22 mouse cellular contexts compared by ENCODE assay signal in the genomic region with DNA sequence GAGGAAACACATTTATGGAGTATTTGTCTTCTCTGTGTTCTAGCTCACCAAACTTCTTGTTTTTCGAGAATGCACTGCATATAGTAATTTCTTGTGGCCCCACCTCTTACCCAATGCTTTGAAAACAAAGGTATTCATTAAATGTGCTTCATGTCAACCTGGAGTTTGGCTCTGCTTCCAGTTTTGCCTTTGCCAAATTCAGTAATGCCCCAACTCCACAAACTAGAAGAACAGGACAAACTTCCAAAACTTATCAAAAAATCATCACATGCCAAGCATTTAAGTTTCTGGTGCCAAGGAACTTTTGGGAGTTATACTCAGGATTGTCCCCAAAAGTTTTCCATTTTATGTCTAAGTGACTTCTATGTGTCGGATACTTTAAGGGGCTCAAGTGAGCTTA. TPM values are rescaled to one million over a fixed set of nuclear protein-coding genes. Genes with fewer than 3 reads are reported as not detected.
DNase-seq lines count a peak whose midpoint lies in the region; ATAC-seq and TF ChIP-seq lines count a peak whose summit lies in the region.
"Had no signal": no experiment of that assay in that cellular context is flagged by ENCODE, and none has a peak within 500 bp of the region (broad histone marks: within the 10 kb centered on the region; RNA-seq: fewer than 3 reads in every experiment).

No protein-coding gene starts in this region.

- no peaks in the 10 kb centered on the region for H3K27me3 ChIP-seq in liver, adult 2 months (ENCODE audit: control insufficient read depth, insufficient read depth, low read length)
- no peaks in the 10 kb centered on the region for H3K27me3 ChIP-seq in liver, embryonic 12.5 days (replicated peaks)
- no peaks in the 10 kb centered on the region for H3K27me3 ChIP-seq in intestine, postnatal 0 days (replicated peaks; ENCODE audit: control insufficient read depth, insufficient read depth, low read length)
- H3K27me3 ChIP-seq: CH12.LX had no signal

- no peak overlapping the region for H3K27ac ChIP-seq in liver, adult 2 months (replicated peaks; ENCODE audit: insufficient read depth, low read depth, low read length)
- no peak overlapping the region for H3K27ac ChIP-seq in liver, embryonic 12.5 days
- no peak overlapping the region for H3K27ac ChIP-seq in intestine, postnatal 0 days (ENCODE audit: low read depth, low read length)

- no peaks in the 10 kb centered on the region for H3K9me3 ChIP-seq in liver, embryonic 12.5 days (replicated peaks)
- no peaks in the 10 kb centered on the region for H3K9me3 ChIP-seq in intestine, postnatal 0 days (ENCODE audit: control insufficient read depth)
- H3K9me3 ChIP-seq: G1E had no signal

- peak; percentile 6 for DNase-seq in liver, adult 2 months (ENCODE audit: extremely low read depth, low read depth, low spot score)
- DNase-seq in fat pad, adult 2 months (ENCODE audit: extremely low read depth, low read depth, low spot score), result peak; percentile 75
- peak; percentile 72 for DNase-seq in gonadal fat pad, adult 2 months (ENCODE audit: low read depth)
- no peak for DNase-seq in heart, adult 11 months
- DNase-seq: adrenal gland, adult 2 months; adrenal gland, adult 8-10 months; adrenal gland, postnatal 10 days; adrenal gland, postnatal 14 days; adrenal gland, postnatal 25 days; adrenal gland, postnatal 36 days; B cell, adult 2 months; cerebellum, adult 11 months; cerebellum, adult 11-12 months; cerebellum, adult 18-20 months had no signal

- H3K36me3 ChIP-seq in liver, adult 2 months (ENCODE audit: control insufficient read depth, insufficient read depth, low read length), result no peaks in the 10 kb centered on the region
- no peaks in the 10 kb centered on the region for H3K36me3 ChIP-seq in liver, embryonic 12.5 days
- H3K36me3 ChIP-seq in intestine, postnatal 0 days (ENCODE audit: control insufficient read depth, insufficient read depth), result no peaks in the 10 kb centered on the region
- H3K36me3 ChIP-seq: G1E had no signal

- H3K9ac ChIP-seq in liver, adult 2 months (ENCODE audit: low read depth, low read length), result no peak overlapping the region
- H3K9ac ChIP-seq in liver, embryonic 12.5 days, result no peak overlapping the region
- H3K9ac ChIP-seq in intestine, postnatal 0 days (ENCODE audit: low read depth, low read length), result no peak overlapping the region

- 72% methylated on average over 2 of the region's 2 CpGs for WGBS in liver, adult 2 months
- 59% methylated on average over 2 of the region's 2 CpGs for WGBS in liver, embryonic 12.5 days (ENCODE audit: insufficient replicate concordance)
- WGBS in intestine, postnatal 0 days, result 64% methylated on average over 2 of the region's 2 CpGs

- H3K4me2 ChIP-seq in liver, embryonic 12.5 days, result no peak overlapping the region
- no peak overlapping the region for H3K4me2 ChIP-seq in intestine, postnatal 0 days (replicated peaks; ENCODE audit: low read depth)

- H3K4me1 ChIP-seq in liver, adult 2 months (ENCODE audit: control insufficient read depth, insufficient read depth, low read length), result no peaks in the 10 kb centered on the region
- H3K4me1 ChIP-seq in liver, embryonic 12.5 days, result no peaks in the 10 kb centered on the region
- no peaks in the 10 kb centered on the region for H3K4me1 ChIP-seq in intestine, postnatal 0 days (replicated peaks; ENCODE audit: control insufficient read depth, insufficient read depth, low read length)

- ATAC-seq in liver, embryonic 12.5 days, result no peak
- ATAC-seq in intestine, postnatal 0 days, result no peak
- ATAC-seq: activated CD4-positive, CD25-positive, alpha-beta regulatory T cell, adult 4 months; CD4-positive, CD25-positive, alpha-beta regulatory T cell, adult 4 months; Patski had no signal

- H3K79me2 ChIP-seq in liver, adult 2 months (ENCODE audit: control insufficient read depth, insufficient read depth, low read length), result no peaks in the 10 kb centered on the region

- no peak for TF ChIP-seq CTCF in liver, adult 2 months (IDR thresholded peaks at IDR 0.05; ENCODE audit: low read depth, low read length)
- no peak for TF ChIP-seq CTCF in intestine, postnatal 0 days (IDR thresholded peaks at IDR 0.05; ENCODE audit: low read depth)

- H3K4me3 ChIP-seq in liver, adult 2 months (ENCODE audit: insufficient read depth, low read depth, low read length), result no peak overlapping the region
- no peak overlapping the region for H3K4me3 ChIP-seq in liver, embryonic 12.5 days
- H3K4me3 ChIP-seq in intestine, postnatal 0 days (ENCODE audit: low read depth, low read length), result no peak overlapping the region

- no peak for TF ChIP-seq POLR2A in liver, adult 2 months (IDR thresholded peaks at IDR 0.05; ENCODE audit: extremely low read depth, insufficient read depth, low read length)

RNA-seq across cellular contexts. Expression of gene Fmnl2, which starts 35.4 kb away (rescaled TPM):
- 4.4 and 4.9 TPM in 2 replicates for total RNA-seq in liver, adult 2 months (2014; rRNA removed)
- 0.94 and 1.00 TPM in 2 replicates for polyA plus RNA-seq in liver, adult 2 months (2012; rRNA removed)
- polyA plus RNA-seq in liver, embryonic 12.5 days (2016; fragmentation: Nextera tagmentation; extraction: Ambion mirVana), result 0.64 and 0.67 TPM in 2 replicates
- polyA plus RNA-seq in gonadal fat pad, adult 2 months (2012; rRNA removed), result 2.7 and 3.0 TPM in 2 replicates
- polyA plus RNA-seq in intestine, postnatal 0 days (2015; fragmentation: Nextera tagmentation; extraction: Ambion mirVana), result 1.9 and 2.1 TPM in 2 replicates
- total RNA-seq: G1E, MEL had no signal
- polyA plus RNA-seq: G1E had no signal
